Mouse (Mus musculus) limb, embryonic 13.5 days (tissue): ENCODE measurements around the gene Micu1. TPM values are rescaled to one million over a fixed set of nuclear protein-coding genes. Genes with fewer than 3 reads are reported as not detected.
A peak's percentile ranks its signal among the peaks of the same experiment; 100 is the strongest.

Experiments used
- ATAC-seq: fragments of 200-750 bp; cut with Nextera tagmentation; 2 replicates; pipeline ENCODE4 v1.8.0; 2017; ENCODE audit warnings: low read depth, moderate number of reproducible peaks, moderate TSS enrichment; ENCODE audit not compliant: low FRiP score
- H3K27ac ChIP-seq: fragments of 300-500 bp; sonication (generic); 2 replicates; pipeline ENCODE4 v1.5.1; 2015; ENCODE audit warnings: inconsistent platforms, mild to moderate bottlenecking, moderate library complexity
- H3K27me3 ChIP-seq: fragments of 300-500 bp; sonication (generic); 2 replicates; pipeline ENCODE4 v1.6.1; 2015; ENCODE audit warnings: mild to moderate bottlenecking, inconsistent platforms
- H3K36me3 ChIP-seq: fragments of 300-500 bp; sonication (generic); 2 replicates; pipeline ENCODE4 v1.6.1; 2015; ENCODE audit warnings: inconsistent platforms, mild to moderate bottlenecking, moderate library complexity
- H3K4me1 ChIP-seq: fragments of 300-500 bp; sonication (generic); 2 replicates; pipeline ENCODE4 v1.6.1; 2015; ENCODE audit warnings: inconsistent platforms
- H3K4me2 ChIP-seq: fragments of 300-500 bp; sonication (generic); replicated peaks from 2 replicates; pipeline ENCODE4 v1.6.1; 2015; ENCODE audit warnings: inconsistent platforms, mild to moderate bottlenecking, moderate library complexity
- H3K4me3 ChIP-seq: fragments of 300-500 bp; sonication (generic); 2 replicates; pipeline ENCODE4 v1.5.1; 2015; ENCODE audit warnings: moderate library complexity, mild to moderate bottlenecking, inconsistent platforms
- H3K9ac ChIP-seq: fragments of 300-500 bp; sonication (generic); 2 replicates; pipeline ENCODE4 v1.6.1; 2015; ENCODE audit warnings: mild to moderate bottlenecking, inconsistent platforms
- H3K9me3 ChIP-seq: fragments of 300-500 bp; sonication (generic); 2 replicates; pipeline ENCODE4 v1.6.1; 2016; ENCODE audit warnings: inconsistent platforms
- WGBS: fragments of 180-500 bp; shearing (Covaris S2); methylation state at CpG from one replicate; pipeline ENCODE4 v1.1.7; 2015; 5-methylcytosine and 5-hydroxymethylcytosine counted together
- polyA plus RNA-seq: library from polyadenylated mRNA; unstranded; fragments of >200 nt; fragmentation: Nextera tagmentation; extraction: Ambion mirVana; gene quantifications from 2 replicates; pipeline ENCODE4 v1.2.1, GENCODE M21; 2015

The Micu1 gene
- polyA plus RNA-seq, 1 experiment from 2014 or later: 93.9 TPM

- H3K27ac ChIP-seq: no peak overlapping the region
- H3K4me2 ChIP-seq: no peak overlapping the region
- no peaks in the 10 kb centered on the region for H3K9me3 ChIP-seq
- 85% methylated on average over 2 of the region's 2 CpGs for WGBS
- no peak overlapping the region for H3K4me3 ChIP-seq
- H3K4me1 ChIP-seq: no peaks in the 10 kb centered on the region
- no peaks in the 10 kb centered on the region for H3K27me3 ChIP-seq
- ATAC-seq: no peak
- no peaks in the 10 kb centered on the region for H3K36me3 ChIP-seq
- H3K9ac ChIP-seq: no peak overlapping the region
Measured at GRCm38 (mm10) chr10:59694104-59694503, 8.2 kb upstream of the Micu1 start.

GRCm38 (mm10) chr10:59699516-59699915 lies 2.8 kb upstream of the Micu1 start:
- H3K4me1 ChIP-seq: peaks cover 11% of the 10 kb centered on the region
- no peaks in the 10 kb centered on the region for H3K27me3 ChIP-seq
- WGBS: 80% methylated on average over 5 of the region's 5 CpGs
- no peak overlapping the region for H3K4me3 ChIP-seq
- H3K36me3 ChIP-seq: no peaks in the 10 kb centered on the region
- H3K9ac ChIP-seq: no peak overlapping the region
- no peak overlapping the region for H3K27ac ChIP-seq
- no peak for ATAC-seq
- H3K9me3 ChIP-seq: no peaks in the 10 kb centered on the region
- no peak overlapping the region for H3K4me2 ChIP-seq

GRCm38 (mm10) chr10:59701805-59702204 lies 472 bp upstream of the Micu1 start:
- peaks cover 11% of the 10 kb centered on the region for H3K4me1 ChIP-seq
- no peak overlapping the region for H3K9ac ChIP-seq
- no peak for ATAC-seq
- peak overlapping the region; percentile 23; the same call in 1 of the 2 replicates for H3K27ac ChIP-seq
- peak overlapping the region; percentile 77 for H3K4me3 ChIP-seq
- peak overlapping the region; percentile 81 for H3K4me2 ChIP-seq
- no peaks in the 10 kb centered on the region for H3K9me3 ChIP-seq
- no peaks in the 10 kb centered on the region for H3K27me3 ChIP-seq
- H3K36me3 ChIP-seq: no peaks in the 10 kb centered on the region
- WGBS: 44% methylated on average over 5 of the region's 5 CpGs

- H3K27ac ChIP-seq: peak overlapping the region; percentile 85
- H3K4me1 ChIP-seq: peaks cover 11% of the 10 kb centered on the region
- WGBS: 10% methylated on average over 15 of the region's 15 CpGs
Measured at GRCm38 (mm10) chr10:59703060-59703760, 933 bp downstream of the Micu1 start.

GRCm38 (mm10) chr10:59706991-59707546 lies 4.8 kb downstream of the Micu1 start:
- H3K4me3 ChIP-seq: no peak overlapping the region
- H3K9me3 ChIP-seq: 0 out of 2 replicates have a peak, but pooled peaks cover 6% of the 10 kb centered on the region
- peaks cover 18% of the 10 kb centered on the region for H3K36me3 ChIP-seq
- H3K9ac ChIP-seq: no peak overlapping the region
- H3K4me1 ChIP-seq: peaks cover 11% of the 10 kb centered on the region
- H3K4me2 ChIP-seq: no peak overlapping the region
- no peak for ATAC-seq
- no peak overlapping the region for H3K27ac ChIP-seq
- H3K27me3 ChIP-seq: no peaks in the 10 kb centered on the region
- WGBS: 87% methylated on average over 6 of the region's 6 CpGs

More at GRCm38 (mm10) chr10:59703060-59703760, 933 bp downstream of the Micu1 start:
- H3K36me3 ChIP-seq: no peaks in the 10 kb centered on the region
- no peaks in the 10 kb centered on the region for H3K9me3 ChIP-seq
- H3K4me2 ChIP-seq: peak overlapping the region; percentile 81
- peak overlapping the region; percentile 84 for H3K9ac ChIP-seq
- ATAC-seq: no peak
- no peaks in the 10 kb centered on the region for H3K27me3 ChIP-seq
- peak overlapping the region; percentile 77 for H3K4me3 ChIP-seq

- H3K9ac ChIP-seq: no peak overlapping the region
- H3K36me3 ChIP-seq: peaks cover 18% of the 10 kb centered on the region
- WGBS: 80% methylated on average over 2 of the region's 2 CpGs
- peaks cover 11% of the 10 kb centered on the region for H3K4me1 ChIP-seq
- no peak overlapping the region for H3K27ac ChIP-seq
- no peak overlapping the region for H3K4me2 ChIP-seq
- H3K9me3 ChIP-seq: 0 out of 2 replicates have a peak, but pooled peaks cover 6% of the 10 kb centered on the region
- no peaks in the 10 kb centered on the region for H3K27me3 ChIP-seq
- H3K4me3 ChIP-seq: no peak overlapping the region
- ATAC-seq: no peak
Measured at GRCm38 (mm10) chr10:59707595-59707994, 5.3 kb downstream of the Micu1 start.

- no peaks in the 10 kb centered on the region for H3K27me3 ChIP-seq
- no peak for ATAC-seq
- 0 out of 2 replicates have a peak, but pooled peaks cover 6% of the 10 kb centered on the region for H3K9me3 ChIP-seq
- WGBS: 91% methylated on average over 7 of the region's 7 CpGs
- no peak overlapping the region for H3K9ac ChIP-seq
- peaks cover 1% of the 10 kb centered on the region; the same call in 1 of the 2 replicates for H3K4me1 ChIP-seq
- H3K4me2 ChIP-seq: no peak overlapping the region
- H3K4me3 ChIP-seq: no peak overlapping the region
- H3K36me3 ChIP-seq: peaks cover 18% of the 10 kb centered on the region
- H3K27ac ChIP-seq: no peak overlapping the region
Measured at GRCm38 (mm10) chr10:59709281-59709680, 7.0 kb downstream of the Micu1 start.

GRCm38 (mm10) chr10:59710246-59710645 lies 8.0 kb downstream of the Micu1 start:
- H3K4me1 ChIP-seq: no peaks in the 10 kb centered on the region
- no peak overlapping the region for H3K4me2 ChIP-seq
- no peak overlapping the region for H3K9ac ChIP-seq
- no peaks in the 10 kb centered on the region for H3K27me3 ChIP-seq
- no peak for ATAC-seq
- peaks cover 18% of the 10 kb centered on the region for H3K36me3 ChIP-seq
- H3K27ac ChIP-seq: no peak overlapping the region
- 100% methylated on average over 1 of the region's 1 CpGs for WGBS
- 0 out of 2 replicates have a peak, but pooled peaks cover 6% of the 10 kb centered on the region for H3K9me3 ChIP-seq
- H3K4me3 ChIP-seq: no peak overlapping the region

GRCm38 (mm10) chr10:59712062-59712461 lies 9.8 kb downstream of the Micu1 start:
- no peak overlapping the region for H3K4me3 ChIP-seq
- no peak for ATAC-seq
- peaks cover 18% of the 10 kb centered on the region for H3K36me3 ChIP-seq
- H3K4me2 ChIP-seq: no peak overlapping the region
- WGBS: 96% methylated on average over 8 of the region's 8 CpGs
- no peak overlapping the region for H3K9ac ChIP-seq
- H3K27ac ChIP-seq: no peak overlapping the region
- no peaks in the 10 kb centered on the region for H3K4me1 ChIP-seq
- no peaks in the 10 kb centered on the region for H3K27me3 ChIP-seq
- H3K9me3 ChIP-seq: 0 out of 2 replicates have a peak, but pooled peaks cover 6% of the 10 kb centered on the region

GRCm38 (mm10) chr10:59720017-59720416 lies 17.7 kb downstream of the Micu1 start:
- no peak overlapping the region for H3K4me2 ChIP-seq
- H3K27me3 ChIP-seq: no peaks in the 10 kb centered on the region
- H3K27ac ChIP-seq: no peak overlapping the region
- WGBS: 78% methylated on average over 7 of the region's 7 CpGs
- ATAC-seq: no peak
- no peaks in the 10 kb centered on the region for H3K9me3 ChIP-seq
- H3K9ac ChIP-seq: no peak overlapping the region
- H3K4me3 ChIP-seq: no peak overlapping the region
- H3K4me1 ChIP-seq: peaks cover 52% of the 10 kb centered on the region
- no peaks in the 10 kb centered on the region; the same call in 1 of the 2 replicates for H3K36me3 ChIP-seq

- H3K27ac ChIP-seq: no peak overlapping the region
- no peak overlapping the region for H3K4me2 ChIP-seq
Measured at GRCm38 (mm10) chr10:59721555-59721954, 19.3 kb downstream of the Micu1 start.

GRCm38 (mm10) chr10:59724634-59725033 lies 22.4 kb downstream of the Micu1 start:
- no peak overlapping the region for H3K27ac ChIP-seq
- H3K27me3 ChIP-seq: no peaks in the 10 kb centered on the region
- no peak overlapping the region for H3K4me3 ChIP-seq
- no peak for ATAC-seq
- peaks cover 8% of the 10 kb centered on the region for H3K36me3 ChIP-seq
- no peak overlapping the region for H3K9ac ChIP-seq
- no peak overlapping the region for H3K4me2 ChIP-seq
- H3K4me1 ChIP-seq: peaks cover 50% of the 10 kb centered on the region
- no peaks in the 10 kb centered on the region for H3K9me3 ChIP-seq

More at GRCm38 (mm10) chr10:59721555-59721954, 19.3 kb downstream of the Micu1 start:
- 68% methylated on average over 4 of the region's 4 CpGs for WGBS
- ATAC-seq: peak; percentile 58; the same call in 1 of the 2 replicates
- peaks cover 56% of the 10 kb centered on the region for H3K4me1 ChIP-seq
- H3K27me3 ChIP-seq: no peaks in the 10 kb centered on the region
- no peaks in the 10 kb centered on the region for H3K9me3 ChIP-seq
- H3K9ac ChIP-seq: no peak overlapping the region
- H3K36me3 ChIP-seq: no peaks in the 10 kb centered on the region; the same call in 1 of the 2 replicates
- no peak overlapping the region for H3K4me3 ChIP-seq
